8 mouse cellular contexts compared by ENCODE assay signal in the genomic region with DNA sequence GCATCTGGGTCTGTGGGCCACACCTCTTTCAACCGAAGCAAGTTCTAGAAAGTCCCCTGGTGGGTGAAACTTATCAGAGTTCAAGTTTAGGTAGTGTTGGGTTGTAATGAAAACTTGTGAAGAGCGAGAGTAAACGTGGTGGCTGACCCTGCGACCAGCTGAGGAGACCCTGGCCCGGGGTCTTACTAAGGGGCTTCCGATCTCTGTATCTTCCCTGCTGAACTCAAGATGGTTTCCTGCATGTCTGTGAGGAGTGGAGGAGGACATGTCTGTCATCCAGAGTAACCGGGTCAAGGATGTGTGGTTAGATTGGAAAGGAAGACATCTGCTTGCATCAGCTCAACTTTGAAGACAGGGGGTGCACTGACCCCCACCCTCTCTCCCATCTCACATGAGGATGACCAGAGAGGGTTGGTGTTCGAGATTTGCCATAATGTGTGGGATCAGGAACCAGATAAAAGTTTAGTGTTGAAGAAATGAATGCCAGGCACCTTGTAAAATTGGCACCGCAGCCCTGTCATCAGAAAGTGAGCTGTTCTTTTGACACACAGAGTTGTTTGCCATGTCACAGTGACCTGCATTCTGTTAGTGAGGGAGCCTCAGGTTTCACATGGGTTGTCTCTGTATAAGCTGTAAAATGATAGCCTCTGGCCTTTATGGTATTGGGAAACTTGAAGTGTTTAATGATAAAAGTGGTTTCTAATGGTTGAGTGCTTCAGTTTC. TPM values are rescaled to one million over a fixed set of nuclear protein-coding genes. Genes with fewer than 3 reads are reported as not detected.
DNase-seq lines count a peak whose midpoint lies in the region; ATAC-seq and TF ChIP-seq lines count a peak whose summit lies in the region.

No protein-coding gene starts in this region.

- H3K27me3 ChIP-seq in intestine, embryonic 15.5 days (replicated peaks) = no peaks in the 10 kb centered on the region
- no peaks in the 10 kb centered on the region for H3K27me3 ChIP-seq in midbrain, embryonic 14.5 days (ENCODE audit: control insufficient read depth, insufficient read depth, low read length)

- H3K9ac ChIP-seq in ES-E14 (ENCODE audit: insufficient read depth, low read depth, low read length, poor library complexity, severe bottlenecking) = peak overlapping the region; percentile 80; the same call in 1 of the 2 replicates
- peak overlapping the region; percentile 60 for H3K9ac ChIP-seq in intestine, embryonic 15.5 days
- H3K9ac ChIP-seq in midbrain, embryonic 14.5 days (replicated peaks; ENCODE audit: low read length) = peak overlapping the region; percentile 88

- ATAC-seq in intestine, embryonic 15.5 days = peak; percentile 13
- no peak for ATAC-seq in midbrain, embryonic 14.5 days (ENCODE audit: low FRiP score, low TSS enrichment)

- intact Hi-C loops in heart, postnatal 14 days (cut with DNase I) = no loop called here

- no peak overlapping the region for H3K27ac ChIP-seq in ES-E14 (ENCODE audit: insufficient read depth, low read depth, low read length, poor library complexity, severe bottlenecking)
- no peak overlapping the region for H3K27ac ChIP-seq in embryonic fibroblast, embryonic 13.5 days (ENCODE audit: insufficient read depth, low read length)
- H3K27ac ChIP-seq in intestine, embryonic 15.5 days = peak overlapping the region; percentile 61; the same call in 1 of the 2 replicates
- no peak overlapping the region for H3K27ac ChIP-seq in midbrain, embryonic 14.5 days (replicated peaks; ENCODE audit: low read depth, low read length)

- 37% methylated on average over 9 of the region's 9 CpGs for WGBS in intestine, embryonic 15.5 days
- 56% methylated on average over 9 of the region's 9 CpGs for WGBS in midbrain, embryonic 14.5 days

- H3K4me3 ChIP-seq in ES-E14 (ENCODE audit: insufficient read depth in 1 of 2, low read depth in 1 of 2, low read length in 2 of 2, poor library complexity in 1 of 2, severe bottlenecking in 1 of 2) = peak overlapping the region; percentile 74 to 79
- peak overlapping the region; percentile 74 for H3K4me3 ChIP-seq in embryonic fibroblast, embryonic 13.5 days (ENCODE audit: insufficient read depth, low read length)
- peak overlapping the region; percentile 52 for H3K4me3 ChIP-seq in intestine, embryonic 15.5 days (replicated peaks)
- peak overlapping the region; percentile 80 for H3K4me3 ChIP-seq in midbrain, embryonic 14.5 days (replicated peaks; ENCODE audit: low read depth, low read length)

- no peaks in the 10 kb centered on the region for H3K36me3 ChIP-seq in ES-E14 (ENCODE audit: control insufficient read depth, insufficient read depth, low read length, poor library complexity, severe bottlenecking)
- no peaks in the 10 kb centered on the region for H3K36me3 ChIP-seq in intestine, embryonic 15.5 days
- H3K36me3 ChIP-seq in midbrain, embryonic 14.5 days (ENCODE audit: control insufficient read depth, insufficient read depth, low read length) = no peaks in the 10 kb centered on the region

- H3K4me2 ChIP-seq in intestine, embryonic 15.5 days (replicated peaks) = peak overlapping the region; percentile 81
- peak overlapping the region; percentile 91 for H3K4me2 ChIP-seq in midbrain, embryonic 14.5 days (ENCODE audit: low read length)

- no peak for TF ChIP-seq POLR2A in embryonic fibroblast, embryonic 13.5 days (IDR thresholded peaks at IDR 0.05; ENCODE audit: low read depth, low read length)

- in situ Hi-C loops in ES-E14 (cut with MboI; ENCODE audit: low sequenced_read_pairs in 2 of 2, unreplicated experiment in 2 of 2) = no loop called here

- TF ChIP-seq CTCF in embryonic fibroblast, embryonic 13.5 days (IDR thresholded peaks at IDR 0.05; ENCODE audit: borderline replicate concordance, insufficient read depth, low read length) = no peak

- peaks cover 0 to 12% of the 10 kb centered on the region in 2 experiments; a peak in 1 of 4 replicates for H3K4me1 ChIP-seq in ES-E14 (ENCODE audit: control insufficient read depth in 2 of 2, insufficient read depth in 2 of 2, low read length in 2 of 2, poor library complexity in 1 of 2)
- H3K4me1 ChIP-seq in embryonic fibroblast, embryonic 13.5 days (ENCODE audit: control insufficient read depth, insufficient read depth, low read length) = peaks cover 2% of the 10 kb centered on the region; the same call in 1 of the 2 replicates
- peaks cover 11% of the 10 kb centered on the region for H3K4me1 ChIP-seq in intestine, embryonic 15.5 days (replicated peaks)
- peaks cover 10% of the 10 kb centered on the region for H3K4me1 ChIP-seq in midbrain, embryonic 14.5 days (ENCODE audit: control insufficient read depth, insufficient read depth, low read length)

- H3K9me3 ChIP-seq in ES-E14 (ENCODE audit: control insufficient read depth, insufficient read depth, low read depth, low read length) = no peaks in the 10 kb centered on the region
- no peaks in the 10 kb centered on the region for H3K9me3 ChIP-seq in intestine, embryonic 15.5 days
- H3K9me3 ChIP-seq in midbrain, embryonic 14.5 days (ENCODE audit: control insufficient read depth, low read length) = no peaks in the 10 kb centered on the region

- peak; percentile 94 for DNase-seq in heart, adult 11 months
- DNase-seq in heart, postnatal 14 days = no peak
- no peak for DNase-seq in ES-E14 (ENCODE audit: low read depth, low spot score)
- DNase-seq in midbrain, embryonic 14.5 days = no peak
- no peak for DNase-seq in spleen, adult 18-20 months
- no peak for DNase-seq in urinary bladder, postnatal 25 days (ENCODE audit: low spot score)

TF ChIP-seq in ES-E14, 5 proteins besides CTCF, POLR2A, EP300 and RAD21:
- TF ChIP-seq ZC3H11A (IDR thresholded peaks at IDR 0.05; ENCODE audit: borderline replicate concordance, low read depth, low read length) = no peak

RNA-seq across cellular contexts. Expression of a gene that starts 7.3 kb away (rescaled TPM):
- total RNA-seq in heart, postnatal 14 days (2021) = 1 to 10 TPM; 4.5 to 9.5 TPM
- total RNA-seq in ES-E14 (2012; rRNA removed) = 5.1 and 8.0 TPM in 2 replicates
- 2.6 and 6.3 TPM in 2 replicates for polyA plus RNA-seq in embryonic fibroblast, embryonic 13.5 days (2011; ENCODE audit: insufficient read length, low read depth, missing spikeins)
- 4.1 and 4.9 TPM in 2 replicates for polyA plus RNA-seq in intestine, embryonic 15.5 days (2015; fragmentation: Nextera tagmentation; extraction: Ambion mirVana)
- 0.70 and 1.8 TPM in 2 replicates for polyA plus RNA-seq in midbrain, embryonic 14.5 days (2014; fragmentation: Nextera tagmentation; extraction: Ambion mirVana)
